Mouse (Mus musculus): ENCODE measurements around the gene Fam107b.

Gene Fam107b

DNA sequence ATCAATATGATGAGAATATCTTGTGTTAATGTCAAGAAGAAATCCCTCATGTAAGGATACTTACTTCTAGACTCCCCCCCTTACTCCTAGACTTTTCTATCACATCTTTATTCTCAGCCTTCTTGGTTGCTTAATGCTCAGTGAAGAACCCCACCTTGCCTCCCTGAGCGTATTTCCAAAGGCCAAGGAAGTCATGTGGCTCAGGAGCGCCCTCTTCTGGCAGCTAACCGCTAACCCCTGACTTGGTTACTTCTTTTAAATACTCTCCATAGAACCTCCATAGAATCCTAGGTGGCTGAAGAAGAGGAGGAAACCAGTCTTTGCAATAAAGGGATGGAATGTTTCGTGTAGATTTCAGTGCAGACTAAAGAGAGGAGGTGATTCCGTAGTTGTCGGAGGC lies 199.0 kb downstream of the Fam107b start:
- in situ Hi-C loops (cut with MboI; ENCODE audit: low sequenced_read_pairs) = loop anchor here (25.0 kb wide), 1 partner anchor 232 kb away; no protein-coding TSS in a partner anchor

DNA sequence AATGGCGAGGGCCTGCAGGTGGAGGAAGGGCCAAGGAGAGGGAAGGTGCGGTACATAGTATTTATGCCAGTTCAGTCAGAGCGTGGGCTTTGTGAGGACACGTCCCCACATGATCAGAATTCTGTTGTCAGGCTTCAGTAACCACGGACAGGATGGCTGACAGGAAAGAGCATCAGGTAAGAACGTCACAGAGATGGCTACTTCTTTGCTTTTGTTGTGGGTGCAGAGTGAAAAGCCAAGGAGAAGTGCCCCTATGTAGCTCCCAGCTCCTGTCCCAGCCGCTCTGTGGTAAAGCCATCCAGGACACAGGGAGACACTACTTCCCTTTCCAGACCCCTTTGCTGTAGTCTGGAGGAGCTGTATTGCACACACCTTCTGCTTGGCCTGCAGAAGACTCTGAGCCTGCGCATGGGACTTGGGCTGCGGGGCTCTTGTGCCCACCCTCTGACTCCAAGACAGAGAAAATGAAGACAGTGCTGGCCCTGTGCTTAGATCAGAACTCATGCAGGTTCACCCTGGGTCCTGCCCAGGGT lies 199.6 kb downstream of the Fam107b start:
- in situ Hi-C loops (cut with MboI; ENCODE audit: low sequenced_read_pairs) = loop anchor here (25.0 kb wide), 1 partner anchor 233 kb away; no protein-coding TSS in a partner anchor

DNA sequence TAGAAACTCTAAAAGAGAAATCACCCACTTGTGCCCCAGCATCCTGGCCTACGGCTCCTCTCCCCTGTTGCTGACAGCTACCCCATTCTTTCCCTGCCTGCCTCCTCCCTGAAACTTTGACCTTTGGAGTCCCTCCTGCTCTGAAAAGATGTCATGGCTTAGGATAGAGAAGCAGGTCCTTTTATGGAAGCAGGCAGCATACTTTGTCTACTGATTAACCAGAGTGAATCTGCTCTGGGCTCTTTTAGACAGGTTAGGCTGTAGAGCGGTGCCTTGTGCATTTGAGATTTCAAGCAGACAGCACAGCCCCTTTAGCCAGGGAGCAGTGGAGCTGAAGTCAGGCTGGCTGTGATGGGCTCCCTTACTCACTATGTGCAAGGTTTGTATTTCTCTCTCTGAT lies 200.1 kb downstream of the Fam107b start:
- in situ Hi-C loops (cut with MboI; ENCODE audit: low sequenced_read_pairs) = loop anchor here (25.0 kb wide), 1 partner anchor 233 kb away; no protein-coding TSS in a partner anchor

DNA sequence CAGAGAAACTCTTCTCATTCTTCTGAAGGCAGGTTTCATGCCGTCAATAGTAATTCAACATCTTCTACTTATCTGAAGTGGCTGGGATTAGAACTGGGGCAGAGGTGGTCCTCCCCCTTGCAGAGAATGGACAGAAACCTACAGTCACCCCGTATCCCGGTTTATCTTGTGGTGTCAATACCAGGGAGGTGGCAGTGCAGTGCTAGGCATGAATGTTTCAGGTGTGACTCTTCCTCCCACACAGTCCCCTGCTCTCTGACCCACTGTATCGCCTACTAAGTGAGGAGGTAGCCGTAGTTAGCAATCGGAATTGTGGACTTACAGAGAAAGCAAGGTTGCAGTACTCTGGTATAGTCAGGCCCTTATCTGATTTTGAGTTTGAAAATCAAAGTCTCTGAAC lies 201.2 kb downstream of the Fam107b start:
- in situ Hi-C loops (cut with MboI; ENCODE audit: low sequenced_read_pairs) = loop anchor here (25.0 kb wide), 1 partner anchor 234 kb away; no protein-coding TSS in a partner anchor

DNA sequence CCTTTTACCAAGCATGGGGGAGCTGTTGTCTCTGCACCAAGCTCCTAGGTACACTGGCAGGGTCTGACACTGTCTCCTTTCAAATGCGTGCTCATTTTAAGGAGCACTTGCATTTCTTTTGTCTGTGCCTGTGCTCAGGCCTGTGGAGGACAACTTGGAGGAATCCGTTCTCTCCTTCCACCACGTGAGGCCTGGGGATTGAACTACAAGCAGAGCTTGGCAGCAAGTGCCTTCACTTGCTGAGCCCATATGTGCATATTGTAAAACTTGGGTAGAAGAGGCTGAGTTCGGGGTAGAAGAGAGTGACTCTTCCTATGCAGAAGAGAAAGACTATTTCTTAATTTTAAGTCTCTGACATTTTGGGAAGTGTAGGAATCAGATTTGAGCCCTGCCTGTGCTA lies 202.8 kb downstream of the Fam107b start:
- in situ Hi-C loops (cut with MboI; ENCODE audit: low sequenced_read_pairs) = loop anchor here (25.0 kb wide), 1 partner anchor 236 kb away; no protein-coding TSS in a partner anchor

DNA sequence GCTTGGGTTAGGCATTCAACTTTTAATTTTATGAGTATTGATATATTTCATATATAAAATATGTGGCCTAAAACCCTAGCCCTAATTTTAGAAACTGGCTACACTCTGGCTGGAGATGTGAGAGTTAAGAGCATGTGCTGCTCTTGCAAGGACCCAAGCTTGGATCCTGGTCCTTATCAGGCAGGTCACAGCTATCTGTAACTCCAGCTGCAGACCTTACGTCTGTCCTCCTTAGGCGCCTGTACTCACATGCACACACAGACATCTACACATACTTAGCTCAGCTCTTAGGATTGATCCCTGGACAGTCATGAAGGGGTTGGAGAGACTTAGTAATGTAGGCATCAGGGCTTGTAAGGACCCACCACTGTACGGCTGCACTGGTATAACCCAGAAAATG lies 205.3 kb downstream of the Fam107b start:
- in situ Hi-C loops (cut with MboI; ENCODE audit: low sequenced_read_pairs) = no loop called here

DNA sequence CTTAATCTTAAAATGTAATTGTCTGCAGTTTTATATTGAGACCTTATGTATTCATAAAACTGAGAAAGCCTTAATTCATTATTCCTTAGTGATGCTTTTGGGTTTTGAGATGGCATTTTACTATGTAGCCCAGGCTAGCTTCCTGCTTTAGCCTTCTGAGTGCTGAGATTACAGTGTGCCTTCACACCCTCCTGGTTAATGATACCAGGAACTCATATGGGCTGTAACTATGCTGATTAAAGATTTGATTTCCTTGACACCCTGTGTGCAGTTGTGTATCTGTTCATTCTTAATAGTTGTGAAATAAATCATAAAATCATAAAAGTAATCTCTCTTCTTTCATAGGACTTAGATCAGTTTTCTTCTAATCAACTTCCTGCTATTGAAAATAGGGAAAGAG lies 205.8 kb downstream of the Fam107b start:
- in situ Hi-C loops (cut with MboI; ENCODE audit: low sequenced_read_pairs) = no loop called here

DNA sequence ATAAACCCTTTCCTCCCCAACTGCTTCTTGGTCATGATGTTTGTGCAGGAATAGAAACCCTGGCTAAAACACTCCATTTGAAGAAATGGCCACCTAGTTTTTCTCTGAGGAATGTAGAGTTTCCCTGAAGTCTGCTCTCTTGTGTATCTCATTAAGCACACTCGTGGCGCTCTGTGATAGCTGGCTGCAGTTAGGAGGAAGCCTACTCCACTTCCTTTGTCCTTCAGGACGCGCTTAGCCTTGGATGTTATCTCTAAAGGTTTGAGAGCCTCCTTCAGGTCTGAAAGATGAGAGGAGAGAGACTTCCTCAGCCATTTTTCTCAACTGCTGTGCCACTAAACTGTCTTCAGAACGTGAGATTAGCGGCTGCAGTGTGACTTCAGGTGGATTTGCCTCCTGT lies 207.4 kb downstream of the Fam107b start:
- in situ Hi-C loops (cut with MboI; ENCODE audit: low sequenced_read_pairs) = no loop called here

DNA sequence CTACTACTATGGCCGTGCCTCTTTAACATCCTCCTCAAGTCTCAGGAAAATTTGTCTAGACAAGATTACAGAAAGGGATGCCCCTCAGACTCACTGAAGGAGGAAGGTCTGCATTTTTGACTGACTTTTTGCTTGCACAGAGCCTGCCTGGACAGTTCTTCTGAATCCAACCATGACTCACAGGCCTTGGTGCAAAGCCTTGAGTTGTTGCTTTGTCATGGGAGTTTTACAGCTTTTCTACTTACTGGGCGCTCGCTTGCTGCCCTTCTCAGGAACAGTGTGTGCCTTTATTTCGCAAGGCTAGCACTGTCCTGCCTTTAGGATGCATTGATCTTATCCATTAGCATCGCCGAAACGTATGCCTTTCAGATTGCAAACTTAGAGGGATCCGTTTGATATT lies 215.3 kb downstream of the Fam107b start:
- in situ Hi-C loops (cut with MboI; ENCODE audit: low sequenced_read_pairs) = no loop called here

DNA sequence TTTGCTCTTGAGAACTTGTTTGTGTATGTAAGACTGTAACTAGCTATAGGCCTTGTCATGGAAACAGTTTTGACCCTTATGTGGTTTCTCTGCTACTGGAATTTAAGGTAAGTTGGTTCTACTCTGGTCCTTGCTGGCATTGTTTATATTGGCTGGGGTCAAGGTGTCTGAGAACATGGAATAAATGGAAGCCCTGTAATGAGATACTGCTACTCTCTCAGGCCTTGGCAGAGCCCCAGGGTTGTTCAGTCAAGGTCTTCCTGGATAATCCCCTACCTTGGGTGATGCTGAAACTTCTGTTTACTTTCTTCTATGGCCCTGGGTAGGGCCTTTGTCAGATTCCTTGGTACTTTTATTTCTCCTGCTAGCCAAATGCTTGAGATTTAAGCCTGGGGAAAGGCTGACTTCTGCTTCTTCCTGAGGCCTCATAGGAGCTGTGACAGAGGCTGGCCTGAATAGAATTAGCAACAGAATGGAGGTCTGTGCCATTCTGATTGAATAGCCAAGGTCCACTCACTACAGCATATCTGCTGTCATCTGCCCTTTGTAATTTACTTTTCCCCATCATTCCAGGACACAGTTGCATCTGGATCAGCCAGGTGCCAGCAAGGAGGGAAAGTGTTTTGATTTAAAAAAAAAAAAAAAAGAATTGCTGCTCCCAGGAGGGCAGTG lies 217.6 kb downstream of the Fam107b start:
- in situ Hi-C loops (cut with MboI; ENCODE audit: low sequenced_read_pairs) = no loop called here

DNA sequence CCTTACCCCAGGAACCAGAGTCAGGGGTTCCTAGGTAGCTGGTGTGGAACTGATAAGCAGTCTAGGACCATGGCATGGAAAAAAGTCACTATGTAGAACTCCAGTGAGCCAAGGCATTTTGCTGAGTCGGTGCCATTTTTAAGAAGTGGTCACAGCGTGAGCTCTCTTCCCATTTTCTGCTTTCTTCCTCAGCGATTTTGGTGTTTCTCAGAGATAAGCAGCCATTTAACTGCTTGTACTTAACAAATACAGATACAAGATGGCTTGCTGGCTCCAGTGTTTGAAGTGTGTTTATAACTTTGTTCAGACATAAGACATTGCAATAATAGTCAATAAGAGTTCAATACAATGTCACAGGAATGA lies 218.1 kb downstream of the Fam107b start:
- in situ Hi-C loops (cut with MboI; ENCODE audit: low sequenced_read_pairs) = no loop called here

DNA sequence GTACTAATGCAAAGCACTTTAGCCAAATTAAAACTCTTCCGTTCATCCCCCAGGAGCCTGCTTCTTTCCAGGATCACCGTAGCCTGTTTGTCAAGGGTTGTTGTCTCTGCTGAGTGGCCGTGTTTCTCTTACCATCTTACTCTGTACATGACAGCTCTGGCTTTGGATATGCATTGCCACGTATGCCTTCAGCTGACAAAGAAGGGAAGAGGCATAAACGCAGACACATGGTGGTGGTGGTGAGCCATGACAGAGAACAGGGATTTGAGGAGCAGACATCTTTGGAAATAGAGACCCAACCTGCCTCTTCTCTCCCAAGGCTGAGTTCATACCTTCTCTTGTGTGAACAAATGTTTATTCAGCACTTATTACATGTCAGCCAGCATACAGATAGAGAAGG lies 226.3 kb downstream of the Fam107b start:
- in situ Hi-C loops (cut with MboI; ENCODE audit: low sequenced_read_pairs) = loop anchor here (10.0 kb wide), 1 partner anchor 452 kb away; no protein-coding TSS in a partner anchor

DNA sequence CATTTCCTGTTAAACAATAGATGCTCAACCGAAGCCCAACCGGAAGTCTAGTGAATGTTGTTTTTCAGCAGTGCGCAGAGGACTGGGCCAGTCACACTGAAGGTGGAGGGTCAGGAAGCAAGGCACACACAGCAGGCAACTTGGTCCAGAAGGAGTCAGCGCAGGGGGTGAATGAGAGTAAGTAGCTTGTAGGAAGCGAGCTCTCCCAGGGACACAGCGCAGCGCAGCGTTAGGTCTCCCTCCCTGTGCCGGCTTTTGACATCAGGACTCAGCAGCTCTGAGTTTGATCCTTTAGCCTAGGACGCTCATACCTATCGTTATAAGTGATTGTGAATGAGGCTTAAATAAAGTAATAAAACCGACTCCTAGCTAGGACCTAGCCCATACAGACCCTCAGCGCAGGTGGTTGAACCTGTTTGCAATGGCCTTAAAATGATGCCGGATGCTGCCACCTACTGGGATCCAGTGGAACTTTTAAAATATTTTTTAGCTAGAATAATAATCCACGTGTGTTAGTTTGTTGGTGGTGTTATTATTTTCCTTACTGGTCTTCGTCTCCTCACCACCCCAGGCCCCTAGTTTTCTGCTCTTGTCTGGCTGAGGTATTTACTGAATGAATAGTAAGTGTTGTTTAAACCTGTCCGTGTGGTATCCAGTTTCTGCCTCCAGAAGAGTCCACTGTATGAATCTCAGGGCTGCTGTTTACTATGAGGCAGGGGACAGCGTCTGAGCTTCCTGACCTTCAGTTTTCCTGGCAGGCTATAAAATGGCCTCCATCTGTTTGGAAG lies 229.7 kb downstream of the Fam107b start:
- in situ Hi-C loops (cut with MboI; ENCODE audit: low sequenced_read_pairs) = loop anchor here (10.0 kb wide), 1 partner anchor 455 kb away; no protein-coding TSS in a partner anchor

DNA sequence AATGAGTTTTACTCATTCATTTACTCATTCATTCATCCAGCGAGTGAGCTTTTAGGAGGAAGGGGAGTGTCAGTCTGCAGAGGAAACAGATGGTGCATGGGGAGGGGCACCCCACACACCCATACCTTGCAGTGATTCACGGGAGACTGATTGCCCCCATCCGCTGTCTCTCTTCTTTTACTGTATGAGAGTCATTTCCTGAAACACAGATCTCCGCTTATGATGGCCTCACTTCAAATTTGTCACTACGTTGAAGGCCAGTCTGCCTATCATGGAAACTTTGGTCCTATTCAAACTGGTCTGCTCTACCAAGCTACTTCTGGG lies 230.2 kb downstream of the Fam107b start:
- in situ Hi-C loops (cut with MboI; ENCODE audit: low sequenced_read_pairs) = no loop called here

DNA sequence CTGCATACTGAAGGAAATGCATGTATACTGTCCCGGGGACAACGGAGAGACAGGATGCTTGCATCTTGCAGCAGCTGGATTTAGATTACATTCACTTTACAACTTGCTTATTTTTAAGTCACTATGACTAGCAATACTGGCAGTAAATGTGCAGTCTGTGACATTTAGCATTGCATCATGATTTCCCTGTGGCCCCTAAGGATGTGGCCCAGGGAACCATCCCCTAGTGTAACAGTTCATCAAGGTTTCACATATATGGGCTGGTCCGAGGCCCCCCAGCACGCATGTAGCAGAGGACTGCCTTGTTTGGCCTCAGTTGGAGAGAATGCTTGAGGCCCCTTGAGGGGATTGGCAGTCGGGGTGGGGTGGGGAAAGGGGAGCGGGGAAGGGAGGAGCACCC lies 235.5 kb downstream of the Fam107b start:
- in situ Hi-C loops (cut with MboI; ENCODE audit: low sequenced_read_pairs) = no loop called here

DNA sequence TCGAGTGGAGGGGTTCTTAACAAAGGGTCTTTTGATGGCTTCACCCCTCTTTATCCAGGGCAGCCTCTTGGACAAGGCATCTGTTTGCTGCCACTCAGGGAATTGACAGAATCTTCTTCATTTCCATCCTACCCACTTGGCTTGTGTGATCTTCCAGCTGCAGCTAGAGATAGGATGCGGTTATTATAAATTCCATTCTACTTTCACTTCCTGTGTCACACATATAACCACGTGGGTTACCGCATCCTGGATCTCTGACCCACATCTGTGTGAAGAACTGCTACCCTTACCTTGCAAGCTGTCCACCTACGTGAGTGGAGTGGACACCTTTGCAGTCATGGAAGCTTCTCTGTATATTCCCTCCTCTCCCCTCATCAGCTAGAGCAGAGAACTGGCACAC lies 240.0 kb downstream of the Fam107b start:
- in situ Hi-C loops (cut with MboI; ENCODE audit: low sequenced_read_pairs) = no loop called here

DNA sequence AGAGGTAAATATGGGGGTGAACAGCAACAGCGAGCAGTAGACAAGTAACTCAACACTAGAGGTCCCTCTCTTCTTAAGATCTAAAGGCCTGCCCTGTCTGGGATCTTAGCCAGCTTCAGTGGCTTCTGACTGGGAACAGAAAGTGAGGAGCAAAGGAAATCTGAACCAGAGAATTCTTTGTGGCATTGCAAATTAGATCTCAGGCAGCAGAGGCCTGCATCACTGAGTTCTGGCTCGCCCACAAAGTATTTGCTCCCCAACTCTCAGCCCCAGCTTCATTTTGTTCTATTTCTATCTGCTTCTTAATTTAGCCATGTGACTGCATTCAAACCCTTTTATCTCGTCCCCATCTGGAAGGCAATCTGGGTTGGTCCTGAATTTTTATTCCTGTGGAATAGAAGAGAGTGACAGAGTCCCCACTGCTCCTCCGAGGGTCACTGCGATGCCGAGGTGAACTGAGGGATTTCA lies 245.9 kb downstream of the Fam107b start:
- in situ Hi-C loops (cut with MboI; ENCODE audit: low sequenced_read_pairs) = no loop called here

DNA sequence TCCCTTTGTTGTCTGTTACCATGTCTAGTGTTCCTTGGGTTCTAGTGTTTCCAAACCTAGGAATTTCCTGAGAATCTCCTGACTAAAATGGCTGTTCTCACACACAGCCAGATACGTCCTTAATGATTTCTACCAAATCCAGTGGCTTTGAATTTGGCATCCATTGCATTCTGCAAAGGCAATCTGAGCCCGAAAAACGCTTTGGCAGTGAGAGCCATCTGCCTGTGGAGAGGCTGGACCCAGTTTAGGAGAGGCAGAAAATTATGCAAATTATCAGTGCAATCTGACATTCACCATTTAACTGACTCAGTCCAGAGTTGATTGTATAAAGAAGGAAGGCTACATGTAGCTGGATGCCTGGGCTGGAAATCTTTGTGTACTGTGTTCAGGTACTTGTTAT lies 247.3 kb downstream of the Fam107b start:
- in situ Hi-C loops (cut with MboI; ENCODE audit: low sequenced_read_pairs) = no loop called here

DNA sequence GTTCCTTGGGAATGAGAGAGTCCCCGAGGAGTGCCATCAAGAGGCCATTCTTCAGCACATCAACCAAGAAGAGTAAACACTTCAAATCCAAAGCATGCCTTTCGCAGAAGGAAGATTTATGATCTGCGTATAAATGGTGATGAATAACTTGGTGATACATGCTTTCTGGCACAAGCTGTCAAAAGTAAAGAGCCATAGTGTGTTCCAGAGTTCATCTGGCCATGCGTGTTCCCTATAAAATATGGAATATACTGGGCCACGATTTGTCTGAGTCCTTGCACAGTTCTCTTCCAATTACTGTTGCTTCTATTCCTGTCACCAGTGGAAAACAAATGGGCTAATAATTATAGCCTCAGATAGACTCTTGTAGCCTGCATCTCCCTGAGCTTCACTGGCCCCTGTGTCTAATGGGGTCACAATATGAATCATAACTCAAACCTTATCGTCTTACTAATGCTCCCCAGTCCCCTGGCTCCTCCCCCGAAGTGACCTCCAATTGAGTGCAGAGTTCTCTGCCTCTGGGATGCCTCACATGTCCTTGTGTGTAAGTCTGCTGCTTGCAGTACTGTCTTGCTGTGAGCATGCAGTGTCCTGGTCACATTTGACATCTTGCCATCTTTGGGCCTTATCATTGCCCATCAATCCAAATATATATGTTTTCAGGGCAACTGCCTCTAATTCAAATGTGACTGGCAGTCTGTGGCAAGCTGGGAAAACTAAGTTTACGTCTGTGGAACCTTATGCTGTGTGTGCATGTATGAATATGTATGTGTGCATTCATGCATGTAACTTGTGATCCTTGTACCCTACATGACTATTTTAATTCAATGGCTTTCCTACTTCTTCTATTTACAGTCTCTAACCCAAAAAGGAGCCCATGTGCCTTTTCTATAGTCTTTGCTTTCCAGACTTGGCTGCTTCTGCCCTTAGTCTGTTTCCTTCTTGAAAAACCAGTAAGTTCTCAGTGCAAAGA lies 252.5 kb downstream of the Fam107b start:
- in situ Hi-C loops (cut with MboI; ENCODE audit: low sequenced_read_pairs) = no loop called here

All from CH12F3 (cell line).